Mouse (Mus musculus) c-Kit-positive CD71-positive TER-119-negative erythroid progenitor cells, embryonic 14.5 days (primary cell): ENCODE results near the gene Ifnlr1.
A peak's percentile ranks its signal among the peaks of the same experiment; 100 is the strongest.
"Not testable (repeated sequence)": the region's sequence is repeated elsewhere in the genome, so short reads cannot be mapped to it uniquely, and the experiment has no call there.

ENCODE experiments used
- DNase-seq: peaks from one replicate; pipeline ENCODE4 v3.0.0-alpha.2; 2013; ENCODE audit warnings: low read depth

The Ifnlr1 gene

DNA sequence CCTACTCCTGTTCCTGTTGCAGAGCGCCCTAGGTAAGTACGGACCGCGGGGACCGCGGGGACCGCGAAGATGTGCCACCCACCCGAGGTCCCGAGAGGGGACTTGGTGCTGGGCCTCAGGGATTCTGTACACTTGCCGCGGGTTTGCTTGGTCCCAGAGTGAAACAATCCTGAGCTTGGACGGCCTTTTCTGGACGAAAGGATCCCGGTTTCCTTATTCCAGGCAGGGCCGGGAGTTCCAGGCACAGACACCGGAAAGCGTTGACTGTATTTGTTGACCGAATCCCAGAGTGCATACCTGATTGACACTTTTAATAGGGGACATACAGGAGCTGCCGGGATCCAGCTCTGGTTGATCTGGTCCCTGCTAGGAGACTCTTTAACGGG, 474 bp downstream of the Ifnlr1 start:
- DNase-seq: no peak

DNA sequence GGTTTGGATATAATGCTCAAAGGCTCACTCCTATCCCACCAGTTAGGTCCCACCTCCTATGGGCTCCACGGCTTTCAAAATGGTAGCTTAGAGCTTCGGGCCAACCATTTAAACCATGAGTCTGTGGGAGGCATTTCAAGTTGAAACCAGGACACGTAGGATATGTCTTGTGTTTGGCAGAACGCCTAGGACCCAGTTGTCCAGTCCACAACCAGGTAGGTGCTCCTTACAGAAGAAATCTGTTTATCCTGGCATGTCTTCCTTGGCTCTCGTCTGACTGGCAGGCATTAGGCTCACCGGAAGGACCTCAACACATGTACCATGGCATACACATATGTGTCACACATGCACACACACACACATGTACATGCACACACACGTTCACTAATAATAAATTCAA, 3.7 kb downstream of the Ifnlr1 start:
- DNase-seq: no peak

DNA sequence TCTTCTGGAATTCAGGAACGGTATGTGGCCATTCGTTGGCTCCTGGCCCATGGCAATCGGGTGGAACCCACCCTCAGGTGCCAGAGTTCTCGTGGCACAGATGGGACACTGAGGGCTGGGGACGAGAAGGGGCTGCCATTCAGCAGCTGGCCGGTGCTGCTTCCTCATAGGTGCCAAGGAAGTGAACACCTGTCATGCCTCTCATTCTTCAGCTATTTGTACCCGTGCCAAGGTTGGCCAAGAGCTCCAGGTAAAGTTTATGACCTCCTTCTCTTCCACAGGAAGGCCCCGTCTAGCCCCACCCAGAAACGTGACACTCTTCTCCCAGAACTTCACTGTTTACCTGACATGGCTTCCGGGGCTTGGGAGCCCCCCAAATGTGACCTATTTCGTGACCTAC, 4.2 kb downstream of the Ifnlr1 start:
- DNase-seq: no peak

DNA sequence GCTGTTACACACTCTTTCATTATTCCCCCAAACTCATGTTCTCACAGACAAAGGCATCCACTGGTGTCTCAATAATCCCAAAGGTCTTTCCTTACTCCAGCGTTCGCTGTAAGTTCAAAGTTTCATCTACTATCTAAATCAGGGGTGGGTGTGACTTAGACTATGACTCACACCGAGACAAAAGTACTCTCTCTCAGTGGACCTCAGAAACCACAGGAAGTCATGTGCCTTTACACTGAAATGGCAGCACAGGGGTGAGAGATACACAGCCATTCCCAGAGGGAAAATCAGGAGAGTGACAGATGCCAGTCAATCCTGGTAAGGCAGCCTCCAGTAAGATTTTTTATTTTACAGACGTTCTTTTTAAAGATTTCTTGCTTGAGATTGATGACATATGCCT, 6.8 kb downstream of the Ifnlr1 start:
- DNase-seq: no peak

DNA sequence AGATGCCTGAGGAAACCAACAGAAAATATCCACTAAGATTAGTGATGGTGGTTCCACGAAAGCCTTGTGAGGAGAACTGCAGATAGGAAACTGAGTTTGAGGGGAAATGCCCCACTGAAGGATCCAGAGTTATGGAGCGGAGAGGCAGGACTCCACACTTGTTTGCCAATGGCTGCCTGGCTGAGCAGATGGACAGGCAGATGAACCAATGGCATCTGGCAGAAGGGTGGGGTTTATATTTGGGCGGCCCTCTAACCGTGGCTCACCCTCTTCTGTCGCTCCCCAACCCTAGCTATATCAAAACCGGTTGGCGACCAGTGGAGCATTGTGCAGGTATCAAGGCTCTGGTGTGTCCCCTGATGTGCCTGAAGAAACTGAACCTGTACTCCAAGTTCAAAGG, 12.4 kb downstream of the Ifnlr1 start:
- no peak for DNase-seq

DNA sequence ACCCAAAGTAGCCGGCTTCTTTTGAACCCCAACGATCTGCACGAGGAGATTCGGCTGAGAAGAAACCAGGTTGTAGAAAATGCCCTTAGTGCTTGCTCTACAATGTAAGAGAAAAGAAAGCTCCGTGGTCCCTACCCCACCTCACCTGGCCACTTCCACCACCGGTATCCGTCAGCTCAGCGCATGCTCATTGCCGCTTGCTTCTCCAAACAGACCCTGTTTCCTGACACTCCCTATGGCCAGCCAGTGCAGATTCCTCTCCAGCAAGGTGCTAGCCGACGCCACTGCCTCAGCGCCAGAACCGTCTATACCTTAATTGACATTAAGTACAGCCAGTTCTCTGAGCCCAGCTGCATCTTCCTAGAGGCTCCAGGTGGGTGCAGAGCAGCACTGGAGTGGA, 17.4 kb downstream of the Ifnlr1 start:
- DNase-seq: no peak

DNA sequence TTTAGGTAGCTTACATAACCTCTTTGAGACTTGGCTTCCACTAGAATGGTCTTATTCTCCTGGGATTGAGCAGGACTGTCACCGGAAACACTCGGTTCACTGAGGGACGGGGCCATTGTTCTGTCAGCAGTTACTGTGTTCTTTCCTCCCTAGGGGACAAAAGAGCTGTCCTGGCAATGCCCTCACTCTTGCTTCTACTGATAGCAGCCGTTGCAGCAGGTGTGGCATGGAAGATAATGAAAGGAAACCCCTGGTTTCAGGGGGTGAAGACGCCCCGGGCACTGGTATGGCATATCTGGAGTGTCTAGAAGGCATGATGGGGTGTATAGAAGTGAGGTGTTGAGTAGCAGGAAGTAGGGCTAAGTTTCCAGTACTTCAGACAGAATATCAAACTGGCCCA, 17.9 kb downstream of the Ifnlr1 start:
- DNase-seq: no peak

DNA sequence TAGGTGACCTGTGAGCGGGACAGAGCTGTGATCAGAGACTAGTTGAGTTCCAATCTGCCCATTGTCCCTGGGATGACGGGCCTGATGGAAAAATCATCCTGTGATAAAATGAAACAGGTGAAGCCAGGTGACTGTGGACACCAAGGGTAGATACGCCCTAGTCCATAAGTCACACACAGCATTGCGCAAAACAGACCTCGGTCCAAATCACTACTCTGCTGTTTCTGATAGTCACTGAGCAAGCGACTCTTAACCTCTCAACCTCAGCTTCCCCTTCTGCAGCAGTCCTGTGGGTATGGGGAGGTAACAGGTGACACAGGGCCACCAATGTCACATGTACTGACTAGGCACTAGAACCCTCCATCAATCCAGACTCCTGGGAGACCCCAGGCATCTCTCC, 20.0 kb downstream of the Ifnlr1 start:
- no peak for DNase-seq

DNA sequence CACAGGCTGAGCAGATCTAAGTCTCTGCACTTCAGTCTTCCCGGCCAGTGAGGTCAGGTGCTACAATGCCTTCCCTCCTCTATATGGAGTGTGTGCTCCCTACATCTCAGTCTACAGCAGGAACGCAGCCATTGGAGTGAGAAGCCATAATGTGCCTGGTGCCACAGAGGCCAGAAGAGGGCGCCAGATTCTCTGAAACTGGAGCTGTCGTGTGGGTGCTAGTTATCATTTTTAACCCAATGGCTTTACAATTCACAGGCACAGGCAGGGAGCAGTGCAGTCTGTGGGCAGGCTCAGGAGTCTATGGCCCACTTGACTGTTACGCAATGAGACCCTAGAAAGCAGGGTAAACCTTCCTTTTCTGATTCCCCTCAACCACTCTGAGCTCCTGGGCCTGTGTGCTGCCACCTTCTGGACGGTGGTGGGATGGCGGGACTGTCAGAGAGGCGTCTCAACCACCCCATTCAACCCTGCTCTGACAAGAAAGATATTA, 23.0 kb downstream of the Ifnlr1 start:
- DNase-seq: peak; percentile 77

DNA sequence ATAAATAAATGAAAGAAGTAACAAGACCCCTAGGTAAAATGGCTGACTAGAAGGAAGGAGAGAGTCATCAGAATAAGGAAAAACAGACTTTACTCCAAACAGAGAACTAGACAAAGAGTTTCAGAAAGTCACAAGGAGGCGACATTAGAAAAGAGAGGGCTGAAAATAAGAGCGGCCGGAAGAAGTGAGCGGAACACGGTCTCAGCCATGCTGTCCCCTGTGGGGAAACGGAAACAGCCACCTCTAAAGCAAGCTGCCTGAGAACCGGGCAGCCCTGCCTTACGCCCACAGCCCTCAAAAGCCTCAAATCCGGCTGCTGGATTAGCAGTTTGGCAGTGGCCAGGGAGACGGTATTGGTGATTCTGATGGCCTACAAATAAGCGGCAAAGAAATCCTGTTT, 23.5 kb downstream of the Ifnlr1 start:
- DNase-seq: no peak

DNA sequence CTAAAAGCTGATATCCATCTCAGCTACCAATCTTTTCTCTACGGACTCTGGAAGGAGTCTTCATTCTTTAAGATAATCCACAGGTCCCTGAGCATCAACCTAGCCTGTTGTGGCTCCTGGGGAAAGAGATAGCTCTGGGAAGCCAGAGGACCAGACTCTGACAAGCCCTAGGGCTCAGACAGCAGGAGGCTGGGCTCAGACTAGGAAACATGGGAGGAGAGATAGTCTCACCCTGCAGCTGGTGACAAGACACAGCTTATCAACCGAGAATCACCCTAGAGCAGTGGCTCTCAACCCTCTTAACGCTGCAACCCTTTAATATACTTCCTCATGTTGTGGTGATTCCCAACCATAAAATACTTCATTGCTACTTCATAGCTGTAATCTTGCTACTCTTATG, 24.3 kb downstream of the Ifnlr1 start:
- no peak for DNase-seq

DNA sequence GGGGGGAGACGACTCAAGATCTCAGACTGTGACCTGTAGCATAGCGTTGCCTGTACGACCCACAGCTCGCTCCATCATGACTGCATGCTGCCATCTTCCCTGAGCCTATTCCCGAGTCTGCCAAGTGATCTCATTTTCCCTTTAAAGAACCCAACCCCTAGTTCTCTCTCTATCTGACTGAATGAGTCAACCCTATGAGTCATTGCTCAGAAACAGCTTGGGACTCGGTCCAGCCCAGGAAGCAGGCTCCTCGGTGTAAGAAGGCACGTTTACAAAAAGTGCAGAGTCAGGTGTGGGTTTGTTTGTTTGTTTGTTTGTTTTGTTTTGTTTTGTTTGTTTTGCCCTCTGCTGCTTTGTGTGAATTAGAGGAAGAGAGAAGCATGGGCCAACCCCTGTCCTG, 28.7 kb downstream of the Ifnlr1 start:
- DNase-seq: no peak

DNA sequence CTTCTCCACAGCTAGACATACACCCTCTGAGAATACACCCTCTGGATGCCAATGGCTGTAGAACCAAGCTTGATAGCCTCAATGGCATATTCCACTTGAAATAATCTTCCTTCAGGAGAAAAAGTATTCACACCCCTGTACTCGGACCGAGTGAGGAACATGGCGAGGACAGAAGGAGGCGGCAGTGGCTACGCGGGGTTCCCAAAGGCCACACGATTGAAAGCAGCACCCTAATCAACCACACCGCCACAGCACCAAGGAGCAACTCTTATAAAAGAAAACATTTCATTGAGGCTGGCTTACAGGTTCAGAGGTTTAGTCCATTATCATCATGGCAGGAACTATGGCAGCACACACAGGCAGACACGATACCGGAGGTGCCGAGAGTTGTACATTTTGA, 30.4 kb downstream of the Ifnlr1 start:
- not testable (repeated sequence) for DNase-seq

DNA sequence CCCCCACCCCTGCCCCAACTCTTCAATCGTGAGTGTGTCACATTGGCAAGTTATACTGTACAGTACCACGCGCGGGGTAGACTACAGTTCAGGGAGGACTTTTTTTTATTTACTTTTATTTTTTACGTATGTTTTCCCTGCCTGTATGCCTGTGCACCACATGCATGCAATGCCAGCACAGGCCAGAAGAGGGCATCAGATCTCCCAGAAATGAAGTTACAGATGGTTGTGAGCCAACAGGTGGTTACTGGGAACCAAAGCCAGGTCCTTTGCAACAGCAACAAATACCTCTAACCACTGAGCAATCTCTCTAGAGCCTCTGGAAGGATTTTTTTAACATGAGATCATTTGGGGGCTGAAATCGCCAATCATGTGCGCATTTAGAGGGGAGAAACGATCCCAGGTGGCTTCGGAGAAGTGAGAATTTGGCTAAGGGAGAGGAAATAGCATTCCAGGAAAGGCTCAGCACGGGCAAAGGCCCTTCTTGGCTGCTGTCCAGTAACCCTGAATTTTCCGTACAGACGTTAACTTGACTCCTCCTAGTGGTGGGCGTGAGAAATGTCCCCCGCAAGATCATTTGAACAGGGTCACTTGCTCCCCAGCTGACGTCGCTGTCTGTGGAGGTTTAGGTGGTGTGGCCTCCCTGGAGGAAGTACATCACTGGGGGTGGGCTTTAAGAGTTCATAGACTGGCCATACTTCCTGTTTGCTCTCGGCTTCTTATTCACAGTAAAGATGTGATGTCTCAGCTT, 36.6 kb downstream of the Ifnlr1 start:
- no peak for DNase-seq

DNA sequence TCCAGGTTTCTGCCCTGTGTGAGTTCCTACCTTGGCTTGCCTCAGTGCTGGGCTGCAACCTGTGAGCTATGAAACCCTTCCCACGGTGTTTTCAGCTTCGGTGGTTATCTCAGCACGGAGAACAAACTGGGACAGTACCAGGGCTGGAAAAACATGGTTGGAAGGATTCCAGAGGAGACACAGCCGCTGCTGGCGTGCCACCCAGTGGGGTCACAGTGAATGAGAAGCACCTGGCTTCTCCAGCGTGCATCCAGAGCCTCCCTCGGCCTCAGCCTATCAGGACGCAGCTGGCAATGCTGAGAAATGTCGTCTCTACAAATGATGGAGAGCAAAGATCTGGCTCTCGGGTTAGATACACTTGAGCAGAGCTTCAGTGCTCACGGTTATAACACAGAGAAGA, 40.3 kb downstream of the Ifnlr1 start:
- no peak for DNase-seq

DNA sequence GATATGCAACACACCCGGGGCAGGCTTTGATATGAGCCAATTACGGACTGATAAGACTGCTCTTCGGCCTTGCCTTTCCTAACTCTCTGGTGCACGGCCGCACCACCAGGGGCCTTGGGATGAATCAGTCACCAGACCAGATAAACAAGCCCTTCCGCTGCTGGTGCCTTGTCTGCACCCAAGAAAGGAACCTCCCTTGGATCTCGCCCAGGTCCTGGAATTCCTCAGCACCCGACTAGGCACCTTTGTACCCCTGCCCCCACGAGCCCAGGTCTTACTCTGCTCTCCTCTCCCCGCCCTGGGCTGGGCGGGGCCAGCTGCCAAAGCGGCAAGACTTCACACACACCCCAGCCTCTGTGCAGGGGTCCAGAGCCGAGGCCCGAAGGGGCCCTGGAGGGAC, 41.7 kb downstream of the Ifnlr1 start, which contains the start of gene Il22ra1:
Gene Il22ra1 (plus strand): TSS at position 356 of the 400 bp plus-strand sequence.
- no peak for DNase-seq

DNA sequence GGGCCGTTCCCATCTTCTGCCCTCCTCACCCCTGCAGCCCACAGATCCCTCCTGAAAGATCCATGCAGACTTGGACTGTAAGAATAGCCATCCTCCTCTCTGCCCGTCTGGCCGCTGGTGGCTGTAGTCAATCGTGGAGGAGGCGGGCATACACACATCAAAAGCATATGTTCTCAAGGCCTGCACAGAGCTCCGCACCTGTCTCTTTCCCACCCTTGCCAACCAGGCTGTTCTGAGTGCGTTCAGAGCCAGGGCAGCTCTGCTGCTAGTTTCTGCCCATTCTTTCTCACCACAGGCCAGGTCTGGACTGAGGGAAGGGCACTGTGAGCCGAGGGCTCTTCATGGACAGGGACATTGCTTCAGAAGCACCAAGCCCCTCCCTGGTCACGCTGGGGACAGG, 44.1 kb downstream of the Ifnlr1 start:
- DNase-seq: no peak

DNA sequence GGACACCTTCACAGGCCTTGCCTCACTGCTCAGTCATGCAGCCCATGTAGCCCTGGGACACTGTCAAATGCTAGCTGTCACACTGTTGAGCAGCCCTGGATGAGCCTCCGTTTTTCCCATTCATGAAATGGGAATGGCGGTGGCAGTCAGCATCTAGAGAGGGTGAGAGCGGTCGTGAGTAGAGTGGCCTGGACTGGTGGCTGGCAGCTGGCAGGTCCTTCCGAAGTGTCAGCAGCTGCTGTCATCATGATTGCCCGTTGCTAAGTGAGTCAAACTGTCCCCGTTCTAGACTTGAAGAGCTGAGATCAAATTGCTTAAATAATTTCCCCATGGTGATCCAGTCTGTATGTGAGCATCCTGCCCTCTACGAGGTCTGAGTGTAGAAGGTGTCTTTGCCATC, 44.9 kb downstream of the Ifnlr1 start:
- no peak for DNase-seq

DNA sequence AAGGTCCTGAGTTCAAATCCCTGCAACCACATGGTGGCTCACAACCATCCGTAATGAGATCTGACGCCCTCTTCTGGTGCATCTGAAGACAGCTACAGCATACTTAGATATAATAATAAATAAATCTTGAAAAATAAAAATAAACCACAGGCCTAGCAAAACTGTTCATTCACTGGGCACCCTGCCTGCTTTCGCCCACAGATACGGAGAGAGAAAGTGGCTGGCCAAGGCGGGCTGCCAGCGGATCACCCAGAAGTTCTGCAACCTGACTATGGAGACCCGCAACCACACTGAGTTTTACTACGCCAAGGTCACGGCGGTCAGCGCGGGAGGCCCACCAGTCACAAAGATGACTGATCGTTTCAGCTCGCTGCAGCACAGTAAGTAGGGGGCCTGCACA, 47.8 kb downstream of the Ifnlr1 start:
- DNase-seq: no peak

DNA sequence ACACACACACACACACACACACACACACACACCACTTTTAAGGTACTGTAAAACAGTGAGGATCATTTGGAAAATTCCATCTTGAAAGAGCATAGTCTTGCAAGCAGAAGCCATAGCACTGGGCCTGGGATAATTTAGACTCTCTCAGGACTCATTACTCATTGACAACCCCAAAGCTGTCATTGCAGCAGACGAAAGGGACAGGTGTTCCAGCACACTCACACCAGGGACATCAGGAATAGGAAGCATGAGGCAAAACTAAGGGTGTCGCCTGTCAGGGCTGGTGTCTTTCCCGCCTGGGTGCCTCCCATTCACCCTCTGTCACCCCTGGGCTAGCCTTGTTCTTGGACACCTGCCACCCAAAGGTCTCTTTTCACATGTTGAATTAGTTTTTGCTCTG, 50.8 kb downstream of the Ifnlr1 start:
- no peak for DNase-seq

DNA sequence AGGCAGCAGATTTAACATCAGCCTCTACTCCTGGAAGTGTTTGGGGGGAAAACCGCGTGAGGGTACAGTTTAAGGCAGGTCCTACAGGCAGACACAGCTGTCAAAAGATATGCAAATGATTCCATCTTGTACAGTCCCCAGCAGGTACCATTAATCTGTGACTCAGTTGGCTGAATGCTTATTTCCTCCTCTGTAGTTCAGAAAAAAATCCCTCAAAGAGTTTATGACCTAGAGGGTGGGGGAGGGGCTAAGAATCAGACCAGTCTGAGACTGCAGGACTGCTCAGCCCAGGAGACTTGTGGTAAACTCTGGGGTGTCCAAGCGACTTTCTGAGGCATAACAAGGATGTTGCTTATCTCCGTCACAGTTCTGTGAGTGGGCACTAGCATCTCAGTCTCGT, 52.1 kb downstream of the Ifnlr1 start:
- no peak for DNase-seq

DNA sequence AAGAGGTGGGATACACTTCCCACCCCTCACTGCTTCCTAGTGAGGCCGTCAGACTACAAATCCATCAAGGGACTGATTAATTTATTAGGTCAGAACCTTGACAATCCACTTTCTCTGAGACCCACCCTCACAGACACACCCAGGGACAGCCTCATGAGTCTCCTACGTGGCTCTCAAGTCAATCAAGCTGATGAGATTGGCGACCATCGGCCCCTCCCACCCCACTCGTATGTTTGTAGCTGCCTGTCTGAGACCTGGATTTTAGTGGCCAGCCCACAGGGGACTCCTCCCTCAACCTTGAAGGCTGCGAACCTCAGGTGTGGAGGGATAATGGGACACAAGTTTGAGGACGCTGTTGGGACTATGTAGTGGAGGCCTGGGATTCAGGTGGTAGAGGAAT, 53.1 kb downstream of the Ifnlr1 start:
- DNase-seq: peak; percentile 15

DNA sequence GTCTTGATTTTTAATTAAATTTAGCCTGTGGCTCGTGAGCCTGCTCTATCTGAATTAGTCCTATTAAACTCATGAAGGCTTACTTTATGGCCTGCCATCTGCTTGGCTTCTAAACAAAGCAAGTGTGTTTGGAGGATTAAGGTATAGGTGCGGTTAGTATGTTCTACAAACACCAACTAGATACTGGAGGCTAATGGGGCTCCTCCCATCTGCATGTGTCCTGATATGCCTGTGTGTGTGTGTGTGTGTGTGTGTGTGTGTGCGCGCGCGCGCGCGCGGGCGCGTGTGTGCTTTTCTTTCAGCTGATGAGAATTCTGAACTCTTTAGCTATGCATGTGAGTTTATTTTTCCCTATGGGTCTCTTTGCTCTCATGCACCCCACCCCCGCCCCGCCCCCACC, 53.6 kb downstream of the Ifnlr1 start:
- DNase-seq: peak; percentile 64

DNA sequence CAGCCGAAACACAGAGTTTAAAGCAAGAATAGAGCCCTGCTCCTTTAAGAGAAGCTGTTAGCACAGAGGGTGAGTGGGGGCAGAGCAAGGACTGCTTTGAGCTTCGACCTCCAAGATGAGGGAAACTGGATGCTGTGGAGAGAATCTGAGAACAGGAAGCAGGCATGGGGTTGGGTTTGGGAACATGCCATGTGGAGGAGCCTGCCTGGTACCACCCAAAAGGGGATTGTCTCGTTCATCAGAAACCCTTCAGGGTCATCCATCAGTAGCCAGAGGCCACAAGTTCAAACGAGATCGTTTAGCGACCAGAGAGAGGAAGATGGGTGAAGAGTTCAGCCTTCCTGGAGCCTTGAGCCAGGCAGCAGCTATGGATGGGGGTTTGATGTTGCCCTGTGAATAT, 57.4 kb downstream of the Ifnlr1 start:
- DNase-seq: no peak
